Mouse (Mus musculus): ENCODE results near the gene Tmed10.

Gene Tmed10

GRCm38 (mm10) chr12:85374561-85375272 is at the start of gene Tmed10:
Gene Tmed10 (minus strand): TSS chr12:85374847.
- in situ Hi-C loops (cut with MboI): no loop called here

- in situ Hi-C loops (cut with MboI): no loop called here
Observed at GRCm38 (mm10) chr12:85423236-85423635, 48.6 kb upstream of the Tmed10 start.

GRCm38 (mm10) chr12:85422536-85422935 is 47.9 kb upstream of the Tmed10 start:
- in situ Hi-C loops (cut with MboI): no loop called here

GRCm38 (mm10) chr12:85420945-85421344 is 46.3 kb upstream of the Tmed10 start:
- in situ Hi-C loops (cut with MboI): no loop called here

GRCm38 (mm10) chr12:85417845-85418244 is 43.2 kb upstream of the Tmed10 start:
- in situ Hi-C loops (cut with MboI): no loop called here

GRCm38 (mm10) chr12:85416298-85416697 is 41.7 kb upstream of the Tmed10 start:
- in situ Hi-C loops (cut with MboI): no loop called here

- in situ Hi-C loops (cut with MboI): no loop called here
Observed at GRCm38 (mm10) chr12:85415876-85416275, 41.2 kb upstream of the Tmed10 start.

- in situ Hi-C loops (cut with MboI): no loop called here
Observed at GRCm38 (mm10) chr12:85411136-85411535, 36.5 kb upstream of the Tmed10 start.

- in situ Hi-C loops (cut with MboI): no loop called here
Observed at GRCm38 (mm10) chr12:85397960-85398272, 23.3 kb upstream of the Tmed10 start.

GRCm38 (mm10) chr12:85397063-85397959 is 22.7 kb upstream of the Tmed10 start:
- in situ Hi-C loops (cut with MboI): no loop called here

- in situ Hi-C loops (cut with MboI): no loop called here
Observed at GRCm38 (mm10) chr12:85393981-85394380, 19.3 kb upstream of the Tmed10 start.

GRCm38 (mm10) chr12:85393526-85393925 is 18.9 kb upstream of the Tmed10 start:
- in situ Hi-C loops (cut with MboI): no loop called here

- in situ Hi-C loops (cut with MboI): no loop called here
Observed at GRCm38 (mm10) chr12:85391148-85391547, 16.5 kb upstream of the Tmed10 start.

GRCm38 (mm10) chr12:85389204-85390185 is 14.8 kb upstream of the Tmed10 start:
- in situ Hi-C loops (cut with MboI): loop anchor here (5.0 kb wide), 1 partner anchor 43 kb away; no protein-coding TSS in a partner anchor

- in situ Hi-C loops (cut with MboI): loop anchor here (5.0 kb wide), 1 partner anchor 46 kb away; no protein-coding TSS in a partner anchor
Observed at GRCm38 (mm10) chr12:85385995-85386375, 11.3 kb upstream of the Tmed10 start.

- in situ Hi-C loops (cut with MboI): loop anchor here (5.0 kb wide), 1 partner anchor 47 kb away; no protein-coding TSS in a partner anchor
Observed at GRCm38 (mm10) chr12:85385329-85385994, 10.8 kb upstream of the Tmed10 start.

- in situ Hi-C loops (cut with MboI): no loop called here
Observed at GRCm38 (mm10) chr12:85382761-85383680, 8.4 kb upstream of the Tmed10 start.

- in situ Hi-C loops (cut with MboI): no loop called here
Observed at GRCm38 (mm10) chr12:85381570-85381969, 6.9 kb upstream of the Tmed10 start.

- in situ Hi-C loops (cut with MboI): no loop called here
Observed at GRCm38 (mm10) chr12:85380942-85381341, 6.3 kb upstream of the Tmed10 start.

- in situ Hi-C loops (cut with MboI): no loop called here
Observed at GRCm38 (mm10) chr12:85380308-85380707, 5.7 kb upstream of the Tmed10 start.
